Mouse (Mus musculus) kidney, adult 18-20 months (tissue): ENCODE measurements around the gene Ryr2.

Experiments used
- DNase-seq: peaks from one replicate; pipeline ENCODE4 v3.0.0; 2021

Ryr2 gene

DNA sequence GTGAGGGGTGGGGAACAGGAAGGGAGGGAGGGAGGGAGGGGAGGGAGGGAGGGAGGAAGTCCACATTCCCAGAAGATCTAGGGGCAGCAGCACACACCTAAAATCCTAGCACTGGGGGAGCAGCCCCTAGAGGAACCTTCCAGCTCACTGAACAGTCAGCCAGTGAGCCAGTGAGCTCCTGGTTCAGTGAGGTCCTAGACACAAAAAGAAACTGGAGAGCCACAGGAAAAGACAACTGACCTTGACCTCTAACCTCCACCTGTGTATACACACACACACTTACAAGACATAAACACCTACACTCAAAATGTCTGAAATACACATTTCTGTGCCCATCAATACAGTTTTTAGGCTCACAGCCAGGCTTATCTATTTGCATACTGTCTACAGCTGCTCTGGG, 173.4 kb downstream of the Ryr2 start:
- no peak for DNase-seq

DNA sequence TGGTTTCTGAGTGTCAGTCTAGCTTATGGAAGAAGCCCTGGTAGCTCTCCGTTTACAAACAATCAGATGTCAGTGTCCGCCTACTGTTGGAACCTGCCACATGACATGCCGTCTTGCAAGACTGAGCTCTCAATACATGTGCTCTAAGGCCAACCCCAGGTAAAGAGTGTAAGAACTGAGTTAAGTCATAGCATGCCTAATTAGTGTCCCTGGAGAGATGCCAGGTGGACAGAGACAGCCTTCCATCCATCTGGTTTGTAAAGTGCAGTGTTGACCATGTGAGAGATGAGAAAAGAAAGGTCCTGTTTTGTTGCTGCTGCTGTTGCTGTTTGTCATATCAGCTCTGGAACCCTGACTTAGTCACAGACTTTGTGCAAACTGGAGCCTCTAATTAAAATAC, 178.0 kb downstream of the Ryr2 start:
- no peak for DNase-seq

DNA sequence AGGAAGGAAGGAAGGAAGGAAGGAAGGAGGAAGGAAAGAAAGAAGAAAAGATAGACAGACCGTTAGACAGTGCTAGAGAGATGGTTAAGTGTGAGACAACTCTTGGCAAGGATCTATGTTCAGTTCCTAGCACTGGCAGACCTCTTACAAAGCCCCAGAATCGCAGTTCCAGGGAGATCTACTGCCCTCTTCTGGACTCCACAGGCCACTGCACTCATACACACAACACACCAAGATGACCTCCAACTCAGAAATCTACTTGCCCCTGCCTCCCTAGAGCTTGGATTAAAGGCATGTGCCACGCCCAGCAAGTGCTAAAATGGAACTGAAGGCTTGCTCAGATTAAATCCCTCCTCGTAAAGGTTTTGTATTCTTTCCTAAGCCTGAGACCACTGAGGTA, 179.0 kb downstream of the Ryr2 start:
- DNase-seq: no peak

DNA sequence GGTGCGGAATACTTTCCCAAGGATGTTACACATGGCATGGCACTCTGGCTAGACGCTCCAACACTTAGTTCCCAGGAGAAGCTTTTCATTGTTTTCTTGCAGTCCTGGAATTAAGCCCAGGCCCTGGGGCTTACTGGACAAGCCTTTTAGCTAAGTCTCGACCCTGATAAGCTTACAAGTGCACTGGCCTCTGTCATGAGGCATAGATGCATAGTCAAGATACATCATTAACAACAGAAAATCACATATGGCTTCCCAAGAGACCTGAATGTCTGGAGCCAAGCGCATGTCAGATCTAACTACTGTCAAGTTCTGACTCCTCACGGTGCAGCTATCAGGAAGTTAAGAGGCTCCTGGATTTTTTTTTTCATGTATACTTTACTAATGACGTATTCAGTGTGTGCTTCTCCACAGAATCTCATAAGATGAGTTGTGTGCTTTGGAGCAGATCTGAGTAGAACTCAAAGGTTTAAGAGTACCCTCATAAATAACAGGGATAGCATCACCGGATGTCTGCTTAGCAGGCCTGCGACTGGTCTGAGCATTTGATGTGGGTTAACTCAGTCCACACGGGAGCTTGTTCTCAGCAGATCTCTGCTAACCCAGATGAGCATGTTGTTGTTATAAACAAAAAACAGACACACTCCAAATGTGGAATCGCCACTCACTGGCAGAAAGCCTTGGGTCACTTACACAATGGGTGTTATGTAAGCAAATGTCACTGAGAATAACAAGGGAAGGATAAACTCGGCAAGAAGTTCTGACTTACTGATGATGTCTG, 179.8 kb downstream of the Ryr2 start:
- DNase-seq: no peak

DNA sequence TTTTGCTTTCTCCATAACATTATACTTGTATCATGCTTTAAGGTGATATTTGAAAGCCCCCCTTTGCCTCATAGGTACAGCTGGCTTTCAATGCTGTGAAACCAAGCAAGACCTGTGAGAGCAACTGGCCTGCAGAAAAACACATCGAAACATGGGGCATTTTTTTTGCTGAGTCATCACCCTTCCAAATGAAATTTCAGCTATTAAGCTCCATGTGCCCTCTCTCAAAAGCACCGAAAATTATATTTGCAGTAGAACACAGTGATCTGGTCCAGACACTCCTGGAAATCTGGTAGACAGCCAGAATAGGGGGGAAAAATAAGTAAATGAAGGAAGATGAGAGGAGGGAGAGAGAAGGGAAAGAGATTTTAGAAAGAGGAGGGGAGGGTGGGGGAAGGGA, 180.5 kb downstream of the Ryr2 start:
- no peak for DNase-seq

DNA sequence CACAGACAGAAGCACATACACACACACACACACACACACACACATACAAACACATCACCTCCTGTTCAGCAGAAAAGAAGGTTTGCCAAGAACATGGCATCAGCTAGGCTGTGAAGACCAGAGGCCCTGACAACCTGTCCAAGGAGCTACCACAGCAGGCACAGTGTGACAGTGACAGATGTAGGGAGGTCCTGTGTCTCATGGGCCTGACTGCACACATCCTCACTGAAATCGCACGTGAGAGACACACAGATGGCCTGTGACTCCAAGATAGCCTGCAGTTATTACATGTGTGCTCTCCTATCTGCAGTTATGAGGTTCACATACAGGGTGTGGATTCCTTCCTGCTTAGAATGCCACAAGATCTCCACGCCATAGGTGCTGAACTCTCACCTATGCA, 182.0 kb downstream of the Ryr2 start:
- no peak for DNase-seq

DNA sequence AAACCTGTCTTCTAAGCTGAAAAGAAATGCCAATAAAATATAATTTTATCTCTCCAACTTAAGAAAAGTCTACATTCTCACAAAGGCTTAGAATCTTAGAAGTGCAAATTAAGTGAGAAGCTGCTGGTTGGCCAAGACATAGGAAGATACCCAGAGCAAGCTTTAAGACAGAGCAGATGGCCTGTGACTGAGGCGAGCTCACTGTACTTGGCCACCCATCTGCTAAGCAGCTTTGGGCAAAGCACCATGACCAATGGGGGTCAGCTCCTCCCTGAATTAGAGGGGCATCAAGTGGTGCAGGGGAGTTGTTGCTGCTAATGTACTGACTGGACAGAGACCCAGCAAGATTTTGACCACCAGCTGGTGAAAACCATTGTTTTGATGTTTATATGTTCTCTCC, 186.2 kb downstream of the Ryr2 start:
- DNase-seq: no peak

DNA sequence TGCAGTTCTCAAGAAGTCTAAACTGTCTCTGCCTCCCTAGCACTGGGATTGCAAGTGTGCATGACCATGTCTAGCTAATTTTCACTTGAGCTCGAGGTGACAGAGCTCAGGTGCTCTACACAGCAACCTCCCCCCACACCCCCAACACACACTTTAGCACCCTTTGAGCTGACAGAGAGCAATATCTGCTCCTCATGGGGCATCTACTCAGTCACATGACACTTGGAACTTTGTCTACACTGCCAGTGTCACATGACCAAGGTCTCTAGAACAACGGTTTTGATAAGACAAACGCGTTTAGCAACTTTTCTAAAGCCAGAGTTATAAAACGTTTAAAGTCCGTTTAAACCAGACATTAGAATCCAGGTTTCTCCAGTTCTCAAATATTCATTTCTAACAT, 187.3 kb downstream of the Ryr2 start:
- DNase-seq: no peak

DNA sequence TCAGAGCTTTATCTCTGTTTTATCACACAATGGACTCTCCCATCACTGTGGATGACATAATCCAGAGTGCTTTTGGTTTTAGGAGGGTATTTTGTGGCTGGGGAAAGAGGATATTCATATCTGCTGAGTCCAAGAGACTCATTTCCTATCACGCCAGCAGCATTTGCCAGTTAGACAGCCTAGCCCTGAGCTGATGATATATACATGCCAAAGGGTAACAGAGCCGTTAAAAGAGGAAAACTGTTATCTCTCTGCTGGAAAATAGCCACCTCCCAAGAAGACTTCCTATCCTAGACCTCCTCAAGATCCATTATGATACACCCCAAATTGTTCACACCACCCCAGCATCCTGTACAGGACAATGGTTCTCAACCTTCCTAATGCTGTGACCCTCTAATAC, 191.1 kb downstream of the Ryr2 start:
- no peak for DNase-seq

DNA sequence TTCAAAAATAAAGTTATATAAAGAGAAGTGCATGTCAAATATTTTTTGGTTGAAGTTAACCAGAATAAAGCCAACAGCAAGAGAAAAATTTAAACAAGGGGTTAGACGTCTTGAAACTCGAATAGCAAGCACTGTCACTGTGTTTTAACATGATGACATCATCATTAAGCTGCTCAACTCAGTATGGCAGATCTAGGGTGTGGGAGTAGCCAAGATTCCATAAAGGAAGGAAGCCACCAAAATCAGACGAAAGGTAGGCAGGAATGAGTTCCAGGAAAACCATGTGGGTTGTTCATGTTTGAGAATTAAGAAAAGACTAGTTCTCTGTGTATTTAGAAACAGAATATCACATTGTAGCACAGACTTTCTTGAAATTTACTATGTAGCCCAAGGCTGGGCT, 192.1 kb downstream of the Ryr2 start:
- DNase-seq: no peak

DNA sequence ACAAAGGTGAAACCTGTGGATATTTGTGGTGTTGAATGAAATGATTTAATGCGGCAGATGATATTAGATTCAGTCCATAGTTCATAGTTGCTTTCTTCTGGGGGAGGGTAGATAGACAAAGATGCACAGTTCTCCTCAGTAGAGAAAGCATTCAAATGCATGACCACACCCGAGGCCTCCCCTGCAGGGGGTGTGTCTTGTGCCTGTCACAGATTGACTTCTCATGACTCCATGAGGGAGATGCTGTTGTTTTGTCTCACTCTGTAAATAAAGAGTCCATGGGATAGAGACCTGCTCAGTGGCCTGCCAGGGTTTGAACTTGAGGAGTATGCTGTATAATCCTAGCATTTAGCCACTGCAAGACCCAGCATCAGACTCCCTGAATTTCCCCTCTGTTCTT, 194.5 kb downstream of the Ryr2 start:
- DNase-seq: no peak

DNA sequence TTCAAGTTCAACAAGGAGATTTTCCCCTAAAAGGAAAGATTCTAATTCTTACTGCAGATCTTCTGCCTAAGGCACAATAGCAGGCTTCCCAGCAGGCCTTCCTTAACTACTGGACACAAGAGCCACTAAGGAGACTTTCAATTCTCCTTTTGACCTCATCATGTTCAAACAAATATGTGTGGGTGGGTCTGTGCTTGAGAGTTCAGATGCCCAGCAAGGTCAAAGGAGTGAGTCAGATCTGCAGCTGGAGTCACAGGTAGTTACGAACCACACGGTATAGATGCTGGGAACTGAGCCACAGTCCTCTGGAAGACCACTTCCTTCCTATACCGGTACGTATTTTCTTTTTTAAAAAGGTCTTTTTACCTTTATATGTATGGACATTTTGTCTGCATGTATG, 198.6 kb downstream of the Ryr2 start:
- DNase-seq: no peak

DNA sequence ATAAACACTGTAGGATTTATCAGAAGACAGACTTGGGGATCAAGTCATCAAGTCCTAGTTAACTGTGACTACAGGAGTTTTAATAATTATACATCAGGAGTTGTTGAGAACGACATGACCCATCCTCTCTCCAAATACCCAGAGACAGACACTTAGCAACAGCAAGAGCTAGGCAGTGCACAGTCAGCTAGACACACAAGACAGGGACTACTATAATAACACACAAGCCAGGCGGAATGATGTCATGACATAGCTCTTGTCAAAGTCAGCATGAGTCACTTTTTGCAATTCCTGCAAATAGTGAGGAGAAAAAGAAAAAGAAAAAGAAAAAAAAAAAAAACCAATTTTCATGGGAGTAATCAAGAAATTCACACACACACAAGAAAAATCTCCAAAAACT, 201.6 kb downstream of the Ryr2 start:
- no peak for DNase-seq

DNA sequence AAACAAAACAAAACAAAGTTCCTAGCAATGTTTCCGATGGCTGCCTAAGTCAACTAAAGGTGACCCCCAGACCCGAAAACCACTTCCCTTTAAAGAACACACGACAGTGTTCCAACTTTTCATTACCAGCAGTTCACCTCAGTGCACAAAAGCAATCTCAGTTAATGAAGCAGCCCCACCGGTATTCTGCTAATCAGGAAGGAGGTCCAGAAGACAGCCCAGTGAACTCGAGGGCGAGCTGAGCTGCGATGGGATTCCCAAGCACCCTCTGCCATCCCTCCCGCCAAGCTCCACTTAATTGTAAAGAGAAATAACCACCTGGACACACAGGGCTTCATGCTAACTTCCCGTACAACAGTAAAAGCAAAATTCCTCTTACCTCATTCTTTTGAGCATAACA, 203.5 kb downstream of the Ryr2 start:
- no peak for DNase-seq

DNA sequence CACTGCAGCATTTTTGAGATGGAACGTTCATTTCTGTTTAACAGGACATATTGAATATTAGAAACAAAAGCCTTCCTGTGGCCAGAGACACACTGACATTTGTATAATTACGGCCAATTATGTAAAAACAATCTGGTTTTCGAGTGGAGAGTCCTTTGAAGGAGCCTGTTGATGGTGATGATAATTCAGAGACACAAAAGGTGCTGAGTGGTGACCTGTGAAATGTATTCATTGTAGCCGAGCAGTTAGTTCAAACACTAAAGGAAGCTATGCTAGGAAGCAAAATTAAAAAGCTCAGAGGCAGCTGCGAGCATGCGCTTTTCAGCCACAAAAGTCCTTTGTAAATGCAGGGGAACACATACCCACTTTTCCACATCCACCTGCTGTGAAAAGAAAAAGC, 203.9 kb downstream of the Ryr2 start:
- DNase-seq: no peak

DNA sequence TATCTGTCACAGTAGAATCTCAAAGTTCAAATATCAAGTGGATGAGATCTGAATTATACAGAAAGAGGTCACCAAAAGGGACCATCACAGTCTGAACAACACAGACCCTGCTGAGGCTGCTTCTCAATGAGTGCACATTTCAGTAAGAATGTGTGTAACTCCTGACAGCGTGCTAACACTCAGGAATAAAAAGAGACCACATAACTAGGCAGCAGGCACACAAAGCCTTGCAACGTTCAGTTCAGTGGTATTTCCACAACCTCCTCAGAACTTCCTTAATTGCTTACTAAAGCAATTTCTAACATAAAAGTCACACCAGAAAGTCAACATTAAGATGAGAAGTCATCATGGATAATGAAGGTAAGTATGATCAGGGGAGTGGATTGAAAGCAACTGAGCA, 206.1 kb downstream of the Ryr2 start:
- DNase-seq: no peak

DNA sequence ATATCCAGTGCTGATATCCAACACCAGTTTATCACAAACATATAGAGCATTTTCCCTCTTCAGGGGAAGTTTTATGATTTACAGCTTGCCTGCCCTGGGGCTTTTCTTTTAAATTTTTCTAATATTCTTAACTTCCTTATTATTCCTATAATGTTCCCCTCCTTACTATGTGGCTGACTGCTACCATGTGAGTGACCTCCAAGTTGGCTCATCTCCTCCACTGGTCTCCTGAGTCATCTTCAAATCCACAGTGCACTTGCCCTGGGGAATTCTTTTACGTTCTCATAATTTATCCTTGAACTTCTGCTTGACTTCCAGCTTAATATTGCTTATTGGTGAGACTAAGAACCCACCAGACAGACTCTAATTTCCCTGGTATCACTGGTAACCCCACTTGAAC, 211.1 kb downstream of the Ryr2 start:
- DNase-seq: no peak

DNA sequence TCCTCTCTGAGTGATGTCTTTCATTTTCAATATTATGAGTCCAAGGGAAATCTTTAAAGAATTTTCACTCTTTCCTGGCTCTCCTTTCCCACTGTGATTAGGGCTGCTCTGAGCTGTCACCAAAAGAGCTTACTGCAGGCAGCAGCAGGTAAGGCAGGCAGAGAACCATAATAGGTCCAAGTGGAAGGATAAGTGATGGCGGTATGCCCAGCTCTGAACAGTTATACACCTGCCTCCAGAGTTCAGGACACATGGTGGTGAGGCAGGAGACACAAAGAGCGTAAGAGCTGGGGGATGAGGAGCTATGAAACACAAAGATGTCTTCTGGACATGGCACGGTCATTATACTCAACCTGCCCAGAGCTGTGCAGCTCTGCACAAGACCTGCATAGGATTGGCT, 215.0 kb downstream of the Ryr2 start:
- no peak for DNase-seq

DNA sequence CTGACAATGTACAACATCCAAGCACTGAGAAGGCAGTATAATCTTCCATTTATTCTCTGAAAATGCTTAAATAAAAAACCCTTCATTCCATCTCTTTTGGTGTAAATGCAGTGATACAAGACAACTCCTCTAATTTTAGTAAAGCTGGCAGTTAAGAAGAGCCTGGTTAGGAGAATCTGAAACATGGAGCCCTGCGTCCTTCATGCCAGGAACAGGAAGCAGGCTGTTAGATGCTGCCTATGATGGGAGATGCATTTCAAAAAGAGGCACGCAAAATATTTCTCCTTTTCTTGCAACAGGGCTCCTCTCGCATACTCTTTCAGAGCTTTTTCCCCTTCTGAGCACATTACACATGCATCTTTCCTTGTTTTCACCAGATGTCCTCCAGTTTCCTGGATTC, 215.6 kb downstream of the Ryr2 start:
- no peak for DNase-seq

DNA sequence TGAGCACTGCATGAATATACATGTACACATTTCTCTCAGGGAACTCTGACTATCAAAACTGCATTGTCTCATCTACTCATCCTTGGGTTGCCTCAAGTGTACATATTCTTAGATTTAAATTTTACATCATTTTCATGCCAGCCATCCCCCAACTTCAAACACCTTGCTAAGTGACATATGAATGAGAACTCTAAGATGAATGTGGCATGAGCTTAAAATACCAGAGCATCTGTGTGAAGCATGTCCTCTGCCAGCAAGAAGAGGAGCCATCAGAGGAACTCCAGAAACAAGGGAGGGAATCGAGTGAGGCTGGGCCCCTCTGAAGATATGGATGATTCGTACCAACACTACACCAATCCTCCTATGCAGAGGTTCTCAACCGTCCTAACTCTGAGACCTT, 222.6 kb downstream of the Ryr2 start:
- no peak for DNase-seq

DNA sequence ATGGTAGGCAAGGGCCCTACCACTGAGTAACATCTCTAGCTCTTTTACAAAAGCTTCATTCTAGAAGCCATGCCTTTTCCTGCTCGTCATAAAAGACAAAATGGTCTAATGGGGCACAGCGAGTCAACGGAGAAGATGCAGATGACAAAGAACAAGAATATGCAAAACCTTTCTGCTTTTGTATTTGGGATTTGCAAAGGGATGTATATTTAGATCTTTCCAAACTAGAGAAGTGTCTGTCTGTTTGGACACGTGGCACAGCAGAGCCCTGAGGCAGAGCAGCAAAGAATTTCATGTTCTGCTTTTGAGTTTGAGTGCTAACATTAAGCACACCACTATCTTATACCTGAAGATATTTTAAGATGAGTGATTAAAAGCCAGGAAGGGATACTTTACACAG, 224.4 kb downstream of the Ryr2 start:
- no peak for DNase-seq

DNA sequence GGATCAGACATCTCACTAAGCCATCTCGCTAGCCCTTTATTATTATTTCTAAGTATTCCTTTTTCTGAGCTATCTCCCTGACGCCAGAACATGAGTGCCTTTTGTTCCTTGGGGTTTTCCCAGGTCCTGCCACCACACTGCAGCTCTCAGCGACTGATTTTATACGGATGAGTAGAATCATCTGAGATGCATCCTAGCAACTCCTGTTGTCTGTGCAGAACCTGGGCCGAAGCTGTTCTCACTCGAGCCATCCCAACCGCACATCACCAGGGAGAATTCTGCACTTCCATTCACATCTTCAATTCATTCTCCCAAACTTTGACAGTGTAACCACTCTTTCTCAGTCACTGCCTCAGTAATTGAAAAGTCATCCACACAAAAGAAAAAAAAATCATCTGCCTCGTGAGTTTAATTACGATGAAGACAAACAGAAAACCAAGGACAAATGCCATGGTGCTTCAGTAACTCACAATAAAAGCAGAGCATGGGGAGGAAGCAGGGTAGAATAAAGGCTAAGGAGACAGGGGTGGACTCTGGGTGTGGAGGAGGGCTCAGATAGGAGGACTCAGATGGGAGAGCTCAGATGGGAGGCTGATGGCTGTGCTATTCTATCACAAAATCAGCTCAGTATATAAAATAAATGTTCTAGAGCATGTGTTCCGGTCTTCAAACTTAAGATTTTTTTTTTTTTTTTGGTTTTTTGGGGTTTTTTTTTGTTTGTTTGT, 226.1 kb downstream of the Ryr2 start:
- no peak for DNase-seq

DNA sequence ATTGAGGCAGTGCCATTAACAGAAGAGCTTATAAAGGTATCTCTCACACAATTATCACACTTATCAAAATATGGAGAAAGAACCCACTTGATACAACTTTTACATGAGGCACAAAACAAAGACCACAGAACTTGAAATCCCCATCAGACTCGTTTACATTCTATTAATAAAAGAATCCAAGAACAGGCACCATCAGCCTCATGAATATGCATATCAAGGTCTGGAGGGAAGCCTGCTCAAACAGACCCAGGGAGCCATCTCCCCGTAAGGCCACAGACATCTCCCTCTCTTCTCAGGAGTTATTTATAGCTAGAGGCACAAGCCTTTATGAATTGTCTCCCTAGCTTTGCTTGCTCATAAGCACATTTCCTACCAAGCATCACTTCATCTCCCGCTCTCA, 227.7 kb downstream of the Ryr2 start:
- DNase-seq: no peak

DNA sequence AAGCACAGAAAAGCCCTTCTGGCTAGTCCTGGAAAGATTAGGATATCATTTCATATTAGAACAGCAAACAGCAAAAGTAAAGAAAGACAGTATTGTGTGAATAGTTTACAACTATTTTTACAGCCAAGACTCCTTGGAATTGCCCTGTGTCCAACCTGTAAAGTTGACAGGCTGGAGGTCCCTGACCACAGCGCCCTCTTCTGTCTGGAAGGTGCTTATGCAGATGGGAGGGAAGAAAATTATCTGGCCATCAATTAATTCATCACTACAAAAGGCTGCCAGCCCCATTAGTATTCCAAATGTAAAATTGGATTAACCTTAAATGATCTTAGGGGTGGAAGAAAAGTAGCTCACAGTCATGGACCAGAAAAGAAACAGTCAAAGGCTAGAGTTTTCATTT, 231.9 kb downstream of the Ryr2 start:
- no peak for DNase-seq

DNA sequence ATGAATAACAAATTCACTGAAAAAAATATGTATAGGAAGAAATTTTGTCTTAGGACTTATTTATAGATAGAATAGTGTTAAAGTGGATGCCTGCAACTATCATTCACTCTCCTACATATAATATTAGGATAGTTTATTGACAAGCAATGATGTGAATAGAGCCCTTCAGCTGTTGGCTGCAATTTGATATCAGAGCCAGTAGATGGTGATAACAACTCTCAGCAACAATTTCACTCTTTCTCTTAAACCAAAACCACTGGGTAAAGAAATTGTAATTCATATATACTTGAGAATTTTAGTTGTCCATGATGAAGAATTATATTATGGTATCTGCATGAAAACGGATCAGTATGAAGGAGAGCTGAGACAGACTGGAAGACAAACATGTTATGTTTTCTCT, 236.8 kb downstream of the Ryr2 start:
- DNase-seq: no peak
